In the genomic region with DNA sequence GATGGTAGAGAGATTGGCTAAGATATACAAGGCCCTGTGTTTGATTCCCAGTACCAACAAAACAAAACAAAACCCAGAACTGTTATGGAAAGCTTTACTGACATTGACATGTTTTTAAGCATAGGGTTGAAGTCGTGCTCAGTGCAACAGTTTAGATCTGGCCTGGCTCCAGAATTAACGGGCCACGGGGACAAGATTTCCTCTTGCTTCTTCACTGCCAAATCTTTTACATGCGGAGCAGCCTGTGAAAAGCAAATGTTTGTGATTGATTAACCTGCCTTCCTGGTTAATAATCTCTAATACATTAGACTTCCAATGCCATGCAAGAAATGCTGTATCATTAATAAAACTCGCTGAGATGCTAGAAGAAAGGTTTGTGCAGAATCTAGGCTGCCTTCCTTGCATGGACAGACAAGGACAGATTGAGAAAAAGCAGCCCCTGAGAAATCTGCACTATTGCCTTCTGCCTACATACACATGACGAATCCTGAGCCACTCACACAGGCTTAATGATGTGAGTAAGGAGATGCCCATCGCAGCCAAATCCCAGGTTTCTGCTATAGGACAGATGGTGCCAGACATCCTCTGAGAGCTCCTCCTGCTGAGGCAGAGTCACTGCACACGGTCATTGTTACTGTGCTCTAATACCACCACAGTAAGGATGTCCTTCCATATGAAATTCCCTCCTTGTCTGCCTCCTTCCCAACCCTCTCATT, we compare ENCODE assay signal across 14 mouse cellular contexts.
DNase-seq lines count a peak whose midpoint lies in the region; ATAC-seq lines count a peak whose summit lies in the region.
"Had no signal": no experiment of that assay in that cellular context is flagged by ENCODE, and none has a peak within 500 bp of the region (broad histone marks: within the 10 kb centered on the region; RNA-seq: fewer than 3 reads in every experiment).

No protein-coding gene starts in this region.

- no peaks in the 10 kb centered on the region for H3K27me3 ChIP-seq in forebrain, embryonic 13.5 days
- H3K27me3 ChIP-seq in forebrain, embryonic 11.5 days (ENCODE audit: control insufficient read depth, insufficient read depth, low read length) = no peaks in the 10 kb centered on the region
- H3K27me3 ChIP-seq: liver, embryonic 13.5 days; stomach, embryonic 15.5 days had no signal

- peak; percentile 45; the same call in 1 of the 2 replicates for ATAC-seq in forebrain, embryonic 13.5 days
- no peak for ATAC-seq in forebrain, embryonic 11.5 days (replicated peaks; ENCODE audit: low FRiP score)
- ATAC-seq: intestine, embryonic 16.5 days had no signal

- no peaks in the 10 kb centered on the region for H3K36me3 ChIP-seq in forebrain, embryonic 13.5 days (ENCODE audit: poor library complexity, severe bottlenecking)
- no peaks in the 10 kb centered on the region for H3K36me3 ChIP-seq in forebrain, embryonic 11.5 days (ENCODE audit: control insufficient read depth, insufficient read depth, low read length)
- H3K36me3 ChIP-seq: liver, embryonic 13.5 days; stomach, embryonic 15.5 days had no signal

- no peak overlapping the region for H3K9ac ChIP-seq in forebrain, embryonic 13.5 days
- no peak overlapping the region for H3K9ac ChIP-seq in forebrain, embryonic 11.5 days (ENCODE audit: low read length)
- H3K9ac ChIP-seq: liver, embryonic 13.5 days; stomach, embryonic 15.5 days had no signal

- no peak overlapping the region for H3K27ac ChIP-seq in forebrain, embryonic 13.5 days
- no peak overlapping the region for H3K27ac ChIP-seq in forebrain, embryonic 11.5 days (ENCODE audit: low read depth, low read length)
- H3K27ac ChIP-seq: liver, embryonic 13.5 days; stomach, embryonic 15.5 days had no signal

- no peak overlapping the region for H3K4me3 ChIP-seq in forebrain, embryonic 13.5 days
- no peak overlapping the region for H3K4me3 ChIP-seq in forebrain, embryonic 11.5 days (ENCODE audit: low read depth, low read length)
- H3K4me3 ChIP-seq: liver, embryonic 13.5 days; stomach, embryonic 15.5 days had no signal

- no peak for DNase-seq in forebrain, embryonic 11.5 days (ENCODE audit: low spot score)
- peak; percentile 17 for DNase-seq in layer of hippocampus, adult 11-12 months (ENCODE audit: low spot score)
- DNase-seq in layer of hippocampus, postnatal 14 days (ENCODE audit: low spot score in 2 of 2) = no peak
- DNase-seq in right cerebral cortex, adult 18-20 months = peak; percentile 19
- no peak for DNase-seq in right cerebral cortex, postnatal 25 days
- DNase-seq in retina, postnatal 1 day = peak; percentile 24
- no peak for DNase-seq in spleen, postnatal 4 days (ENCODE audit: low spot score in 2 of 2)
- DNase-seq: heart, adult 11 months; liver, embryonic 13.5 days; lung, postnatal 10 days; thymus, postnatal 36 days had no signal

- no peaks in the 10 kb centered on the region for H3K9me3 ChIP-seq in forebrain, embryonic 13.5 days (replicated peaks)
- no peaks in the 10 kb centered on the region for H3K9me3 ChIP-seq in forebrain, embryonic 11.5 days (ENCODE audit: control insufficient read depth, low read length)
- H3K9me3 ChIP-seq: stomach, embryonic 15.5 days had no signal

- WGBS in forebrain, embryonic 13.5 days = 67% methylated on average over 8 of the region's 8 CpGs
- whole genome bisulfite sequencing in forebrain, embryonic 11.5 days = 82% methylated on average over 8 of the region's 8 CpGs

- H3K4me1 ChIP-seq in forebrain, embryonic 13.5 days = no peaks in the 10 kb centered on the region
- H3K4me1 ChIP-seq in forebrain, embryonic 11.5 days (replicated peaks; ENCODE audit: control insufficient read depth, insufficient read depth, low read length) = no peaks in the 10 kb centered on the region
- H3K4me1 ChIP-seq: liver, embryonic 13.5 days; stomach, embryonic 15.5 days had no signal

- H3K4me2 ChIP-seq in forebrain, embryonic 13.5 days = no peak overlapping the region
- no peak overlapping the region for H3K4me2 ChIP-seq in forebrain, embryonic 11.5 days (ENCODE audit: low read depth, low read length, severe bottlenecking)
- H3K4me2 ChIP-seq: liver, embryonic 13.5 days; stomach, embryonic 15.5 days had no signal

Comparison
In these comparisons a context has a peak if more than half of its experiments do, and no peak if none do; other contexts are left out.
1. DNase-seq: peak in layer of hippocampus, adult 11-12 months (single experiment), right cerebral cortex, adult 18-20 months (single experiment) and retina, postnatal 1 day (single experiment); none in forebrain, embryonic 11.5 days (single experiment), layer of hippocampus, postnatal 14 days (0 of 2), right cerebral cortex, postnatal 25 days (single experiment) and spleen, postnatal 4 days (0 of 2).